Mouse (Mus musculus): ENCODE results near the gene Xrcc1. TPM values are rescaled to one million over a fixed set of nuclear protein-coding genes. Genes with fewer than 3 reads are reported as not detected.
A peak's percentile ranks its signal among the peaks of the same experiment; 100 is the strongest.

The Xrcc1 gene
- polyA plus RNA-seq, 1 experiment from 2014 or later, result 17.9 TPM

GRCm38 (mm10) chr7:24577811-24578210, 31.7 kb downstream of the Xrcc1 start:
- ATAC-seq, result no peak
- Histone ChIP-seq H3K4me3 (ENCODE audit: low read depth, low read length) (no peak overlapping the region), H3K36me3 (replicated peaks; ENCODE audit: insufficient read depth, low read length) (no peaks in the 10 kb centered on the region), H3K4me2 (ENCODE audit: low read depth, low read length) (no peak overlapping the region), H3K27ac (ENCODE audit: low read depth) (no peak overlapping the region), H3K9me3 (ENCODE audit: low read length) (no peaks in the 10 kb centered on the region), H3K9ac (replicated peaks) (no peak overlapping the region), H3K27me3 (ENCODE audit: insufficient read depth, low read length) (no peaks in the 10 kb centered on the region), H3K4me1 (ENCODE audit: insufficient read depth) (peaks cover 6% of the 10 kb centered on the region; the same call in 1 of the 2 replicates)
- WGBS (ENCODE audit: insufficient replicate concordance), result 84% methylated on average over 10 of the region's 10 CpGs
- TF ChIP-seq EP300 (IDR thresholded peaks at IDR 0.05; ENCODE audit: low read depth) (no peak), CTCF (IDR thresholded peaks at IDR 0.05; ENCODE audit: low read depth) (no peak)
- DNase-seq, result no peak

- TF ChIP-seq CTCF (IDR thresholded peaks at IDR 0.05; ENCODE audit: low read depth) (no peak), EP300 (IDR thresholded peaks at IDR 0.05; ENCODE audit: low read depth) (no peak)
- DNase-seq, result no peak
- H3K27ac ChIP-seq (ENCODE audit: low read depth), result no peak overlapping the region
Observed at GRCm38 (mm10) chr7:24584876-24585275, 38.8 kb downstream of the Xrcc1 start.

GRCm38 (mm10) chr7:24585995-24586394, 39.9 kb downstream of the Xrcc1 start:
- TF ChIP-seq EP300 (IDR thresholded peaks at IDR 0.05; ENCODE audit: low read depth), result no peak
- no peak for TF ChIP-seq CTCF (IDR thresholded peaks at IDR 0.05; ENCODE audit: low read depth)
- Histone ChIP-seq H3K4me3 (ENCODE audit: low read depth, low read length) (no peak overlapping the region), H3K27ac (ENCODE audit: low read depth) (no peak overlapping the region), H3K9ac (replicated peaks) (no peak overlapping the region), H3K4me2 (ENCODE audit: low read depth, low read length) (no peak overlapping the region), H3K36me3 (replicated peaks; ENCODE audit: insufficient read depth, low read length) (no peaks in the 10 kb centered on the region), H3K9me3 (ENCODE audit: low read length) (no peaks in the 10 kb centered on the region), H3K27me3 (ENCODE audit: insufficient read depth, low read length) (peaks cover 17% of the 10 kb centered on the region), H3K4me1 (ENCODE audit: insufficient read depth) (peaks cover 11% of the 10 kb centered on the region)
- WGBS (ENCODE audit: insufficient replicate concordance), result 54% methylated on average over 16 of the region's 16 CpGs
- DNase-seq, result no peak
- no peak for ATAC-seq

More at GRCm38 (mm10) chr7:24584876-24585275, 38.8 kb downstream of the Xrcc1 start:
- Histone ChIP-seq H3K4me2 (ENCODE audit: low read depth, low read length) (no peak overlapping the region), H3K9ac (replicated peaks) (no peak overlapping the region), H3K36me3 (replicated peaks; ENCODE audit: insufficient read depth, low read length) (no peaks in the 10 kb centered on the region), H3K27me3 (ENCODE audit: insufficient read depth, low read length) (peaks cover 17% of the 10 kb centered on the region), H3K9me3 (ENCODE audit: low read length) (no peaks in the 10 kb centered on the region), H3K4me1 (ENCODE audit: insufficient read depth) (peaks cover 11% of the 10 kb centered on the region), H3K4me3 (ENCODE audit: low read depth, low read length) (no peak overlapping the region)
- ATAC-seq, result no peak
- 83% methylated on average over 6 of the region's 6 CpGs for WGBS (ENCODE audit: insufficient replicate concordance)

- ATAC-seq (peak; percentile 60), DNase-seq (peak; percentile 55)
- Histone ChIP-seq H3K4me1 (ENCODE audit: insufficient read depth) (peaks cover 11% of the 10 kb centered on the region), H3K27me3 (ENCODE audit: insufficient read depth, low read length) (peaks cover 17% of the 10 kb centered on the region), H3K36me3 (replicated peaks; ENCODE audit: insufficient read depth, low read length) (no peaks in the 10 kb centered on the region), H3K9ac (replicated peaks) (no peak overlapping the region), H3K4me3 (ENCODE audit: low read depth, low read length) (peak overlapping the region; percentile 31; the same call in 1 of the 2 replicates), H3K9me3 (ENCODE audit: low read length) (no peaks in the 10 kb centered on the region), H3K4me2 (ENCODE audit: low read depth, low read length) (peak overlapping the region; percentile 68), H3K27ac (ENCODE audit: low read depth) (no peak overlapping the region)
- TF ChIP-seq EP300 (IDR thresholded peaks at IDR 0.05; ENCODE audit: low read depth) (no peak), CTCF (IDR thresholded peaks at IDR 0.05; ENCODE audit: low read depth) (no peak)
- WGBS (ENCODE audit: insufficient replicate concordance), result 13% methylated on average over 8 of the region's 8 CpGs
Observed at GRCm38 (mm10) chr7:24586828-24587227, 40.7 kb downstream of the Xrcc1 start.

DNA sequence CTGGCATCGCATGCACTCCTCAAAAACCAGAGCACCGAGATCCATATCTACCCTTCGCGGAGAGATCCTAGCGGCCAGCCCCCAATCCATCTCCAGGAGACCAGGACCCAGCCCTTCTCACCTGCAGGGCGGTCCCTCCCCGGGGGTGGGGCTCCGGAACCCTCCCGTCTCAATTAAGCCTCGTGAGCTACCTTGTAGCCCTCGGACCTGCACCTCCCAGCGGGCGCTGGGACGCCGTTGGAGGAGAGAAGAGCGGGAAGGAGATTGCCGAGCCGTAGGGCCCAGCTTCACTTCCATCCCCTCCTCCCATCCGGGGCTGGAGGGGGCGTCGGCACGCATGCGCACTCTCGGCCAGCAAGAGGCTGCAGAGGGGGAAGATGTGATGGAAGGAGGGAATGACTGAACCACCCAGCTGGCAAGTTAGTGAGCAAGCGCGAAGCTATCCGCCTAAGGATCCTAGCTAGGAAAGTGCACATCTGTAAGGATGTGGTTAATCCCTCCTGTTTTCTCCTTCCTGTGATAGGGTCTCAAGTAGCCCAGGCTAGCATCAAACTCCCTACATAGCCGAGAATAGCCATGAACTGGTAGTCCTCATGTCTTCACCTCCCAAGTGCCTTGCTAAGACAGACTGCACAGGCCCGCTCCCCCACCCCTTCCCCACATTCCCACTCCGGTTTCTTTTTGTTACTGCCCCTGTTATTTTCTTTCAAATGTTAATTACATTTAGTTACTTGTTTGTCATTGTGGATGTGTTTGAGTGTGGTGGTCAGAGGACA, 41.4 kb downstream of the Xrcc1 start, which contains the start of the genes Ethe1 and Zfp575:
Ethe1 (plus strand) TSS at position 214 of the 776 bp plus-strand sequence.
Zfp575 (minus strand) TSS at position 312 of the 776 bp plus-strand sequence.
- peak; percentile 28; the same call in 1 of the 2 replicates for ATAC-seq
- no peak for TF ChIP-seq CTCF (IDR thresholded peaks at IDR 0.05; ENCODE audit: low read depth)
- TF ChIP-seq EP300 (IDR thresholded peaks at IDR 0.05; ENCODE audit: low read depth), result no peak
- Histone ChIP-seq H3K9me3 (ENCODE audit: low read length) (no peaks in the 10 kb centered on the region), H3K27ac (ENCODE audit: low read depth) (no peak within 1 kb of the TSS), H3K9ac (replicated peaks) (peak within 1 kb of the TSS; percentile 41; the same call in 1 of the 2 replicates), H3K36me3 (replicated peaks; ENCODE audit: insufficient read depth, low read length) (no peaks in the 10 kb centered on the region), H3K4me3 (ENCODE audit: low read depth, low read length) (peak within 1 kb of the TSS; percentile 31), H3K4me2 (ENCODE audit: low read depth, low read length) (peak within 1 kb of the TSS; percentile 68), H3K4me1 (ENCODE audit: insufficient read depth) (peaks cover 17% of the 10 kb centered on the region), H3K27me3 (ENCODE audit: insufficient read depth, low read length) (peaks cover 17% of the 10 kb centered on the region)
- 10% methylated on average over 30 of the region's 30 CpGs for WGBS (ENCODE audit: insufficient replicate concordance)
- DNase-seq, result peak; percentile 42

GRCm38 (mm10) chr7:24588336-24588735, 42.2 kb downstream of the Xrcc1 start:
- Histone ChIP-seq H3K9me3 (ENCODE audit: low read length) (no peaks in the 10 kb centered on the region), H3K27ac (ENCODE audit: low read depth) (no peak overlapping the region), H3K36me3 (replicated peaks; ENCODE audit: insufficient read depth, low read length) (no peaks in the 10 kb centered on the region), H3K4me3 (ENCODE audit: low read depth, low read length) (no peak overlapping the region), H3K27me3 (ENCODE audit: insufficient read depth, low read length) (peaks cover 17% of the 10 kb centered on the region), H3K4me1 (ENCODE audit: insufficient read depth) (peaks cover 21% of the 10 kb centered on the region), H3K4me2 (ENCODE audit: low read depth, low read length) (no peak overlapping the region), H3K9ac (replicated peaks) (no peak overlapping the region)
- peak; percentile 36 for DNase-seq
- no peak for ATAC-seq
- TF ChIP-seq EP300 (IDR thresholded peaks at IDR 0.05; ENCODE audit: low read depth) (no peak), CTCF (IDR thresholded peaks at IDR 0.05; ENCODE audit: low read depth) (no peak)
- 65% methylated on average over 13 of the region's 13 CpGs for WGBS (ENCODE audit: insufficient replicate concordance)
